ENCODE assay signal across 22 mouse cellular contexts in the genomic region with DNA sequence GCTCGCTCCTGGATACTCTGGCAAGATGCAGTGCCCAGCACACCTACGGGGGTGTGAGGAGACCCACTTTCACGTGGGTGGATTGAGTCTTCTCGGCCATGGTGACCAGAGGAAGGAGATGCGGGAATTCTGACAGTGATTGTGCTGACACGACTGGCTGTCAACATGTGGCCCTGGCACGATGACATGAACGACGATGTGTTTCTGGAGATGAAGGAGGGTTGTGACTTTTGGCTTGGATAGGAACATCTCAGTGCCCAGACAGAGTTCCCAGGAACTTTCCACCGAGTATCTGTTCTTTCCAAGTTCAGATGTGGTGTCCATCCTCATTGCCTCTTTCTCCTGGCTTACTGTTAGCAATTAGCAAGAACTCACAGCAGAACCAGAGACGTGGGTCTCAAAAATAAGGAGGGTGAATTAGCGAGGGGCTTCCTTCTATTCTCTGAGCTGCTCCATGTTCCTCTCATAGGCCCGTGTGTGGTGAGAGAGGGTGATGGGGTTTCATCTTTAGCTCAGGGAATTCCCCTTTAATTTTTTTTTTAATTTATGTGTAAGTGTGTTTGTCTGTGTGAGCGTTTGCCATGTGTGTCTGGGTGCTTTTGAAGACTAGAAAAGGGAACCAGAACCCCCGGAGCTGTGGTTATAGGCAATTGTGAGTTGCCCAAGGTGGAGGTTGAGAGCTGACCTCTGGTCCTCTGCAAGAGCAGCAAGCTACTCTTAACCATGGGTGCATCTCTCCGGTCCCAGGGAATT. TPM values are rescaled to one million over a fixed set of nuclear protein-coding genes. Genes with fewer than 3 reads are reported as not detected.
A peak's percentile ranks its signal among the peaks of the same experiment; 100 is the strongest.
DNase-seq lines count a peak whose midpoint lies in the region; ATAC-seq and TF ChIP-seq lines count a peak whose summit lies in the region.
"Had no signal": no experiment of that assay in that cellular context is flagged by ENCODE, and none has a peak within 500 bp of the region (broad histone marks: within the 10 kb centered on the region; RNA-seq: fewer than 3 reads in every experiment).

No protein-coding gene starts in this region.

- no peaks in the 10 kb centered on the region for H3K4me1 ChIP-seq in lung, postnatal 0 days (ENCODE audit: insufficient read depth, low read depth, low read length)
- peaks cover 4 to 38% of the 10 kb centered on the region in 2 experiments for H3K4me1 ChIP-seq in CH12.LX (ENCODE audit: control insufficient read depth in 1 of 2, insufficient read depth in 2 of 2)
- H3K4me1 ChIP-seq: forebrain, embryonic 13.5 days; forebrain, embryonic 15.5 days had no signal

- peak; percentile 8 to 19 for DNase-seq in cerebellum, postnatal 10 days
- no peak for DNase-seq in cerebellum, adult 11 months
- DNase-seq in heart, adult 18-20 months: peak; percentile 13 to 41
- no peak for DNase-seq in heart, postnatal 36 days
- DNase-seq in lung, postnatal 10 days: peak; percentile 42
- no peak for DNase-seq in lung, postnatal 0 days (ENCODE audit: low spot score)
- DNase-seq in CH12.LX (ENCODE audit: extremely low read depth): peak; percentile 64
- DNase-seq in urinary bladder, postnatal 25 days (ENCODE audit: low spot score): no peak
- DNase-seq: adrenal gland, adult 8-10 months; adrenal gland, postnatal 14 days; adrenal gland, postnatal 36 days; B cell, adult 2 months; cerebellum, adult 18-20 months; cerebellum, adult 8-10 months; cerebellum, adult 9-11 months; forebrain, postnatal 0 days had no signal

- H3K27ac ChIP-seq in lung, postnatal 0 days (ENCODE audit: low read length): no peak overlapping the region
- H3K27ac ChIP-seq in CH12.LX (ENCODE audit: insufficient read depth, low read depth): no peak overlapping the region
- H3K27ac ChIP-seq: embryonic facial prominence, embryonic 10.5 days; embryonic facial prominence, embryonic 12.5 days; forebrain, embryonic 13.5 days; forebrain, embryonic 15.5 days had no signal

- TF ChIP-seq EP300 in lung, postnatal 0 days (IDR thresholded peaks at IDR 0.05): no peak
- no peak for TF ChIP-seq EP300 in CH12.LX (IDR thresholded peaks at IDR 0.05; ENCODE audit: low read length)

- no peak for TF ChIP-seq RAD21 in CH12.LX (IDR thresholded peaks at IDR 0.05; ENCODE audit: low read depth, low read length)

- WGBS in lung, postnatal 0 days: 76% methylated on average over 16 of the region's 16 CpGs

- no peak overlapping the region for H3K4me2 ChIP-seq in lung, postnatal 0 days (replicated peaks; ENCODE audit: low read depth, low read length)
- no peak overlapping the region for H3K4me2 ChIP-seq in CH12.LX (ENCODE audit: insufficient read depth, low read depth, poor library complexity, severe bottlenecking)
- H3K4me2 ChIP-seq: embryonic facial prominence, embryonic 12.5 days; forebrain, embryonic 13.5 days; forebrain, embryonic 15.5 days had no signal

- no peaks in the 10 kb centered on the region for H3K27me3 ChIP-seq in lung, postnatal 0 days (replicated peaks; ENCODE audit: insufficient read depth, low read length)
- H3K27me3 ChIP-seq in CH12.LX (replicated peaks): peaks cover 2% of the 10 kb centered on the region
- H3K27me3 ChIP-seq: embryonic facial prominence, embryonic 12.5 days; forebrain, embryonic 13.5 days; forebrain, embryonic 15.5 days had no signal

- in situ Hi-C loops in CH12.LX (cut with MboI; ENCODE audit: low pct_ligation_motif_present, low pct_unique_long_range_greater_than_20kb, low sequenced_read_pairs): no loop called here

- TF ChIP-seq POLR2A in CH12.LX (IDR thresholded peaks at IDR 0.05; ENCODE audit: low read depth, low read length): no peak

- no peak overlapping the region for H3K9ac ChIP-seq in lung, postnatal 0 days (replicated peaks; ENCODE audit: low read depth)
- no peak overlapping the region for H3K9ac ChIP-seq in CH12.LX (ENCODE audit: insufficient read depth, low read depth)
- H3K9ac ChIP-seq: embryonic facial prominence, embryonic 12.5 days; forebrain, embryonic 13.5 days; forebrain, embryonic 15.5 days; forebrain, postnatal 0 days had no signal

- intact Hi-C loops in heart, postnatal 36 days (cut with DNase I): loop anchor here (5.0 kb wide), 1 partner anchor 75 kb away; no protein-coding TSS in a partner anchor

- ATAC-seq in lung, postnatal 0 days: no peak
- ATAC-seq: CD4-positive, CD25-positive, alpha-beta regulatory T cell, adult 4 months; forebrain, embryonic 13.5 days; forebrain, embryonic 15.5 days; forebrain, postnatal 0 days had no signal

- no peaks in the 10 kb centered on the region for H3K79me2 ChIP-seq in CH12.LX (replicated peaks; ENCODE audit: control insufficient read depth, extremely low read depth, insufficient read depth, poor library complexity, severe bottlenecking)

- H3K4me3 ChIP-seq in lung, postnatal 0 days (ENCODE audit: low read depth, low read length): no peak overlapping the region
- no peak overlapping the region for H3K4me3 ChIP-seq in CH12.LX (replicated peaks in 1 of 3; ENCODE audit: low read depth in 2 of 3, low read length in 2 of 3, poor library complexity in 1 of 3)
- H3K4me3 ChIP-seq: embryonic facial prominence, embryonic 10.5 days; embryonic facial prominence, embryonic 12.5 days; forebrain, embryonic 13.5 days; forebrain, embryonic 15.5 days had no signal

- no peaks in the 10 kb centered on the region for H3K9me3 ChIP-seq in lung, postnatal 0 days (ENCODE audit: low read length)
- H3K9me3 ChIP-seq in CH12.LX (replicated peaks; ENCODE audit: low read length): peaks cover 7% of the 10 kb centered on the region
- H3K9me3 ChIP-seq: embryonic facial prominence, embryonic 10.5 days; embryonic facial prominence, embryonic 12.5 days; forebrain, embryonic 13.5 days; forebrain, embryonic 15.5 days had no signal

- dilution Hi-C loops in CH12.LX (cut with MboI; ENCODE audit: extremely low pct_ligation_motif_present, extremely low pct_unique_long_range_greater_than_20kb, low sequenced_read_pairs): no loop called here

- no peaks in the 10 kb centered on the region for H3K36me3 ChIP-seq in lung, postnatal 0 days (ENCODE audit: insufficient read depth, low read length)
- H3K36me3 ChIP-seq in CH12.LX (replicated peaks in 1 of 2; ENCODE audit: control insufficient read depth in 1 of 2, insufficient read depth in 1 of 2, low read length in 1 of 2): no peaks in the 10 kb centered on the region
- H3K36me3 ChIP-seq: embryonic facial prominence, embryonic 10.5 days; embryonic facial prominence, embryonic 12.5 days; forebrain, embryonic 15.5 days had no signal

- no peak for TF ChIP-seq CTCF in lung, postnatal 0 days (IDR thresholded peaks at IDR 0.05)
- no peak for TF ChIP-seq CTCF in CH12.LX (conservative IDR thresholded peaks at IDR 0.05 in 1 of 2, IDR thresholded peaks at IDR 0.05 in 1 of 2; ENCODE audit: low read depth in 2 of 2, low read length in 2 of 2)

TF ChIP-seq in CH12.LX, 34 proteins besides CTCF, POLR2A, EP300 and RAD21:
- TF ChIP-seq TBP (conservative IDR thresholded peaks at IDR 0.05; ENCODE audit: low read depth, low read length): no peak
- TF ChIP-seq CHD1 (IDR thresholded peaks at IDR 0.05; ENCODE audit: low read depth, low read length): no peak
- TF ChIP-seq ETS1 (conservative IDR thresholded peaks at IDR 0.05; ENCODE audit: low read depth, low read length): no peak
- 0 out of 2 replicates have a peak, but pooled peaks have one; percentile 11 for TF ChIP-seq IRF4 (IDR thresholded peaks at IDR 0.05; ENCODE audit: low read depth, low read length)
- TF ChIP-seq ZNF384 (IDR thresholded peaks at IDR 0.05; ENCODE audit: low read depth, low read length): peak; percentile 79
- no peak for TF ChIP-seq HCFC1 (IDR thresholded peaks at IDR 0.05; ENCODE audit: low read depth, low read length)
- TF ChIP-seq ZC3H11A (IDR thresholded peaks at IDR 0.05; ENCODE audit: low read depth, low read length): no peak
- TF ChIP-seq RCOR1 (conservative IDR thresholded peaks at IDR 0.05; ENCODE audit: low read depth, low read length): no peak
- TF ChIP-seq NELFE (IDR thresholded peaks at IDR 0.05; ENCODE audit: low read depth, low read length): no peak
- TF ChIP-seq POLR2AphosphoS2 (IDR thresholded peaks at IDR 0.05; ENCODE audit: low read depth, low read length): no peak

RNA-seq across cellular contexts. Expression of a gene that starts 11.3 kb away (rescaled TPM):
- 10 to 100 TPM; 44.0 to 48.9 TPM for total RNA-seq in heart, adult 18-20 months (2021)
- 10 to 100 TPM; 47.8 to 52.2 TPM for total RNA-seq in heart, postnatal 36 days (2021)
- 6.5 and 9.0 TPM in 2 replicates for polyA plus RNA-seq in lung, postnatal 0 days (2015; fragmentation: Nextera tagmentation; extraction: Ambion mirVana)
- not detected in 2 replicates for total RNA-seq in CH12.LX (2012; rRNA removed)
- not detected in 2 replicates for total RNA-seq in CH12.LX (2014; rRNA removed)
- polyA plus RNA-seq in CH12.LX (2012; ENCODE audit: insufficient read length, low read depth): not detected in 2 replicates
- total RNA-seq: MEL had no signal
- polyA plus RNA-seq: CD4-positive, CD25-positive, alpha-beta regulatory T cell, adult 4 months had no signal

Comparison
In these comparisons a context has a peak if more than half of its experiments do, and no peak if none do; other contexts are left out.
1. DNase-seq: peak in cerebellum, postnatal 10 days (2 of 2), heart, adult 18-20 months (2 of 2), lung, postnatal 10 days (single experiment) and CH12.LX (single experiment); none in cerebellum, adult 11 months (single experiment), heart, postnatal 36 days (0 of 2), lung, postnatal 0 days (single experiment) and urinary bladder, postnatal 25 days (single experiment).
2. RNA of a gene that starts 11.3 kb away (total RNA-seq): 47.8 to 52.2 TPM in heart, postnatal 36 days and 44.0 to 48.9 TPM in heart, adult 18-20 months; not detected in CH12.LX; every median in the first group is over 10 times any median in the second.